Mouse (Mus musculus) brain, embryonic 14.5 days (tissue): ENCODE data around the gene Stc2.

Experiments
- CTCF ChIP-seq: fragments of 200-500 bp; IDR thresholded peaks from 2 replicates; pipeline ENCODE4 v1.5.1; 2012; ENCODE audit warnings: inconsistent platforms, mild to moderate bottlenecking, moderate library complexity, borderline replicate concordance; ENCODE audit not compliant: insufficient read depth, insufficient read length; ENCODE audit errors: extremely low read depth
- POLR2A ChIP-seq: fragments of 200-500 bp; IDR thresholded peaks from 2 replicates; pipeline ENCODE4 v1.6.1; 2012; ENCODE audit warnings: mild to moderate bottlenecking, inconsistent platforms, borderline replicate concordance; ENCODE audit not compliant: poor library complexity, insufficient read depth, insufficient read length, severe bottlenecking; ENCODE audit errors: extremely low read depth

DNA sequence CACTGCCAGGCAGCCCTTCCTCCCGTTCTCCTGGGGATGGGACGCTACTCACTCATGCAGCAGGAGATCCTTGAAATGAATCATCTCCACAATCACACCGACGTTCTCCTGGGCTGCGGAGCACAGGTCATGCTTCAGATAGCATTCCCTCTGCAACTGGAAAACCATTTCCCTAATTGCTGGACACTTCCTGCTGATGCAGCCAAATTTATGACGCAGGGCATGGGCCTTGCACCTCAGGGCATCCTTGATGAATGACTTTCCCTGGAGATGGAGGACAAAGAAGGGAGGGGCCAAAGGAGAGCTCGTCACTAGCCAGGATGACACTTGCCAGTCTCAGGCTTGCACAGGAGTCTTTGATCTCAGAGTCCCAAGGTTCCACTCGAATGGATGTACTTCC is 4.6 kb downstream of the Stc2 start:
- TF ChIP-seq POLR2A (no peak), CTCF (no peak)
